Mouse (Mus musculus) cerebellum, postnatal 36 days (tissue): ENCODE measurements around the gene Nop2.

ENCODE experiments used
- DNase-seq, 2 experiments: peaks; one replicate each; pipeline ENCODE4 v3.0.0; 2021 to 2022; ENCODE audit warnings: mixed read lengths in 2 of 2

Gene Nop2

GRCm38 (mm10) chr6:125175469-125175868, 43.8 kb downstream of the Nop2 start:
- DNase-seq = no peak

DNA sequence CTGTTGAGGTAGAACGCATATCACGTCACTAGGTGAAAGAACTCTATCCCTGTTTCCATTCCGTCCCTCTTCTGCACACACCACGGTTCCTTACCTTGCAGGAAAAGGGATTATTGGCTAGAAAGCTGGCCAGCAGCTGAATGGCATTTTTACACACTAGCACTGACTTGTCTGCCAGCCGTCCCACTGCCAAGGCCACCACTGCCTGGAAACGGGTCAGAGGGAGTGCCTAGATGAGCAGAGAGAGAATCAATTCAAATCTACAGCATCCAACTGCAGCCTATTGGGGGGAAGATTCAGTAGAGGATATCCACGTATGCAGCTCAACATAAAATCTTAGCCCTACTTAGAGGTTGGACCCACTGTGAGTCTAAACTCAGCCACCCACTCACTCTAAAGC, 47.9 kb downstream of the Nop2 start:
- DNase-seq = no peak

- DNase-seq = no peak
Observed at GRCm38 (mm10) chr6:125182133-125182532, 50.4 kb downstream of the Nop2 start.

GRCm38 (mm10) chr6:125186203-125186602, 54.5 kb downstream of the Nop2 start:
- no peak for DNase-seq

- DNase-seq = no peak
Observed at GRCm38 (mm10) chr6:125190816-125191215, 59.1 kb downstream of the Nop2 start.

- peak; percentile 97 to 98 for DNase-seq
Observed at GRCm38 (mm10) chr6:125191332-125192015, 59.8 kb downstream of the Nop2 start, which contains the start of the genes Ncapd2 and Mrpl51. Gene Ncapd2 (minus strand): TSS chr6:125191701. Gene Mrpl51 (plus strand): TSS chr6:125191801.

DNA sequence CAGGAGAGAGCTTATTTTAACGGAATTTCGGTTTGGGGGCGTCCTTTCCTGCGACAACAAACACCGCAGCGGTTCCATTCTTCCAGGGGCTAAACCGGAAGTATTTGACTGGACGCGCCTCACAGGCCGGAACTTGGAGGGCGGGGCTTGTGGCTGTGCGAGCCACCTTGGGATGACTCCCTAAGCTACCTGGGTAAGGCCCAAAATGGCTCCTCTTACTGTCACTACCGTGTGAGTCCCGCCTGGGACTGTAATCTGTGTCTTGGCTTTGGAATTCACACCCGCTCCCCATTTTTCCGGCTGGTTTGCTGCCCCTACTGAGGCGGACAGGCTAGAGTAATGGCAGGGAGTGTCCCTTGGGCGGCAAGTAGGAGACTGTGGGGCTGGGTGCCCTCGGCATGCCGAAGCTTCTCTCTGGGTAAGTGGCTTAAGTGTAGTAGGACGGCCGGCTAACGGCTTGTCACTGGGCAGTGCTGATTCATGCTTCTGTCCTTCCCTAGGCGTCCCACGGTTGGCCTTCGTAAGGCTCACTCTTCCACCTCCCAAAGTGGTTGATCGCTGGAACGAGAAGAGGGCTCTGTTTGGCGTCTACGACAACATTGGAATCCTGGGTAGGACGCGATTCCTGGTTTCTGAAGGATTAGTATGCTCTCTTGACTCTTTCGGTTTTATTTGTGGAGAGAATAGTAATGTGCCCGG, 60.5 kb downstream of the Nop2 start:
- DNase-seq = peak; percentile 94

- no peak for DNase-seq
Observed at GRCm38 (mm10) chr6:125192841-125193240, 61.1 kb downstream of the Nop2 start.

DNA sequence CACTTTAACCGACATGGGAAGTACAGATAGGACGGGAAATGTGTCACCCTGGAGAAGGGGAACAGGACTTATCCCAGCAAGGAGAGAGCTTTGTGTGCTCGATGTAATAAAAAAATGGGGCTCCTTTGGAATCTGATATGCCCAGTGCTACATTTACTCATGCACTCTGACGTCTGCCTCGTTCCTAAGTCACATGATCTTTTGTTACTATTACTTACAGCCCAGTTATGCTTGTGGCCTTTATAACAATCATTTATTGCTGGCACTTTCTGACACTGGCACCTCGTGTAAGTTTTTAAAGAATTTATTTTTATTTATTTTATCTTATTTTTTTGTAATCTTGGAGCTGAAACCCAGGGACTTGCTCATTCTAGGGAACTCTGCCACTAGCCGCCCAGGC, 61.7 kb downstream of the Nop2 start:
- no peak for DNase-seq
